Mouse (Mus musculus): ENCODE measurements around the gene Pcbp1. TPM values are rescaled to one million over a fixed set of nuclear protein-coding genes. Genes with fewer than 3 reads are reported as not detected.

The Pcbp1 gene
- total and polyA plus RNA-seq, 3 experiments: 68.9 to 337 (median 73.0) TPM

DNA sequence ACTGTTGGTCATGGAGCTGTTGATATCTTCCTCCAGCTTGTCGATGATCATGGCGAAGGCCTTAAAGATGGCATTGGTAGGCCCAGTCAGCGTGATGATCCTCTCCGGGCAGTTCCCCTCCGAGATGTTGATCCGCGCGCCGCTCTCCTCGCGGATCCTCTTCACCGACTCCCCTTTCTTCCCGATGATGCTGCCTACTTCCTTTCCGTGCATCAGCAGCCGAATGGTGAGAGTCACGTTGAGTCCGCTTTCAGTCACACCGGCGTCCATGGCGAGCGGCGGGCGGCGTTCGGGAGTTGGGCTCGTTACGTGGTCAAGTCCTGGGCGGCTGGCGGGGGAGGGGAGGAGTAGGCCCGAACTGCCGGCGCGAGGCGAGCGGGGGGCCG lies 482 bp downstream of the Pcbp1 start:
- in situ Hi-C loops (cut with MboI; ENCODE audit: low pct_ligation_motif_present, low pct_unique_long_range_greater_than_20kb, low sequenced_read_pairs): no loop called here
- Histone ChIP-seq H3K4me3 (replicated peaks in 1 of 3; ENCODE audit: low read depth in 2 of 3, low read length in 2 of 3, poor library complexity in 1 of 3) (peak overlapping the region; percentile 66 to 98 (median 96)), H3K9ac (ENCODE audit: insufficient read depth, low read depth) (peak overlapping the region; percentile 79), H3K79me2 (replicated peaks; ENCODE audit: control insufficient read depth, extremely low read depth, insufficient read depth, poor library complexity, severe bottlenecking) (peaks cover 35% of the 10 kb centered on the region), H3K36me3 (replicated peaks in 1 of 2; ENCODE audit: control insufficient read depth in 1 of 2, insufficient read depth in 1 of 2, low read length in 1 of 2) (peaks cover 4 to 42% of the 10 kb centered on the region in 2 experiments), H3K27ac (ENCODE audit: insufficient read depth, low read depth) (peak overlapping the region; percentile 99), H3K9me3 (replicated peaks; ENCODE audit: low read length) (no peaks in the 10 kb centered on the region), H3K27me3 (replicated peaks) (no peaks in the 10 kb centered on the region), H3K4me1 (ENCODE audit: control insufficient read depth in 1 of 2, insufficient read depth in 2 of 2) (peaks cover 0 to 22% of the 10 kb centered on the region in 2 experiments; a peak in 2 of 4 replicates), H3K4me2 (ENCODE audit: insufficient read depth, low read depth, poor library complexity, severe bottlenecking) (no peak overlapping the region)
- peak; percentile 64 for DNase-seq (ENCODE audit: extremely low read depth)
- TF ChIP-seq JUND (conservative IDR thresholded peaks at IDR 0.05; ENCODE audit: low read depth, low read length) (no peak), EP300 (IDR thresholded peaks at IDR 0.05; ENCODE audit: low read length) (no peak), TBP (conservative IDR thresholded peaks at IDR 0.05; ENCODE audit: low read depth, low read length) (0 out of 2 replicates have a peak, but pooled peaks have one; percentile 27), USF2 (conservative IDR thresholded peaks at IDR 0.05; ENCODE audit: low read depth, low read length) (no peak), ZC3H11A (IDR thresholded peaks at IDR 0.05; ENCODE audit: low read depth, low read length) (no peak), NELFE (IDR thresholded peaks at IDR 0.05; ENCODE audit: low read depth, low read length) (no peak), POLR2A (IDR thresholded peaks at IDR 0.05; ENCODE audit: low read depth, low read length) (peak; percentile 52; the same call in 1 of the 2 replicates), IRF4 (IDR thresholded peaks at IDR 0.05; ENCODE audit: low read depth, low read length) (no peak), ELF1 (IDR thresholded peaks at IDR 0.05; ENCODE audit: low read depth, low read length) (no peak), TCF12 (IDR thresholded peaks at IDR 0.05; ENCODE audit: low read depth, low read length) (no peak), CHD1 (IDR thresholded peaks at IDR 0.05; ENCODE audit: low read depth, low read length) (no peak)
- dilution Hi-C loops (cut with MboI; ENCODE audit: extremely low pct_ligation_motif_present, extremely low pct_unique_long_range_greater_than_20kb, low sequenced_read_pairs): no loop called here

DNA sequence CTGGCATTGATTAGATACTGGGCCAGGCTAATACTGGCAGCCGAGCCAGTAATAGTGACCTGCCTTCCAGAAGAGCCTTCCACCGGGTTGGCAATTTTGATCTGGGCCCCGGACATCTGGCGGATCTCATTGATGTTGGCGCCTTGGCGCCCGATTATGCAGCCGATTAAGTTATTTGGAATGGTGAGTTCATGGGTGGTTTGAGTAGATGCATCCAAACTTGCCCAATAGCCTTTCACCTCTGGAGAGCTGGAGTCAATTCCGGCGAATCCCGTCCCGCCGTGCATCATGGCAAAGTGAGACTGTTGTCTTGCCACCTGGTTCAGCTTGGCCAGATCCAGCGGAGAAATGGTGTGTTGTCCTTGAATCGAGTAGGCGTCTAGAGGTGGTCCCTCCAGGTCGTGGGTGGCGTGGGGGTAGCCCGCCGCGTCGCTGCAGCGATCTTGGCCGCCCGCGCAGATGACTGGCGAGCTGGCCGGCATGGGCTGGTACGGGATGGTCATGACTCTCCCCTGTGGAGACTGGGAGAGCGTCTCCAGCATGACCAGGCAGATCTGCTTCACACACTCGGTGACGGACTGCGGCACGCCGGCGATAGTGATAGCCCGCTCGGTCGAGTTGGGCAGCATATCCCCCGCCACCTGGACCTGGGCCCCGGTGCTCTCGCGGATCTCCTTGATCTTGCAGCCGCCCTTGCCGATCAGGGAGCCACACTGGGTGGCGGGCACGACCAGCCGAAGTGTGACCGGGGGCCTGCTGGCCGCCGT lies 1.1 kb downstream of the Pcbp1 start:
- no peak for DNase-seq (ENCODE audit: extremely low read depth)
- Histone ChIP-seq H3K9me3 (replicated peaks; ENCODE audit: low read length) (no peaks in the 10 kb centered on the region), H3K27ac (ENCODE audit: insufficient read depth, low read depth) (peak overlapping the region; percentile 99), H3K4me1 (ENCODE audit: control insufficient read depth in 1 of 2, insufficient read depth in 2 of 2) (peaks cover 0 to 22% of the 10 kb centered on the region in 2 experiments; a peak in 2 of 4 replicates), H3K36me3 (replicated peaks in 1 of 2; ENCODE audit: control insufficient read depth in 1 of 2, insufficient read depth in 1 of 2, low read length in 1 of 2) (peaks cover 4 to 43% of the 10 kb centered on the region in 2 experiments), H3K4me3 (replicated peaks in 1 of 3; ENCODE audit: low read depth in 2 of 3, low read length in 2 of 3, poor library complexity in 1 of 3) (peak overlapping the region; percentile 66 to 98 (median 96)), H3K27me3 (replicated peaks) (no peaks in the 10 kb centered on the region), H3K79me2 (replicated peaks; ENCODE audit: control insufficient read depth, extremely low read depth, insufficient read depth, poor library complexity, severe bottlenecking) (peaks cover 35% of the 10 kb centered on the region), H3K4me2 (ENCODE audit: insufficient read depth, low read depth, poor library complexity, severe bottlenecking) (peak overlapping the region; percentile 47), H3K9ac (ENCODE audit: insufficient read depth, low read depth) (peak overlapping the region; percentile 79)
- TF ChIP-seq JUN (IDR thresholded peaks at IDR 0.05; ENCODE audit: insufficient read depth, low read depth, low read length): no peak
- TF ChIP-seq ETS1 (conservative IDR thresholded peaks at IDR 0.05; ENCODE audit: low read depth, low read length): no peak
- no peak for TF ChIP-seq RCOR1 (conservative IDR thresholded peaks at IDR 0.05; ENCODE audit: low read depth, low read length)
- TF ChIP-seq MAX (IDR thresholded peaks at IDR 0.05; ENCODE audit: low read length): no peak
- no peak for TF ChIP-seq MEF2A (IDR thresholded peaks at IDR 0.05; ENCODE audit: borderline replicate concordance, low read depth, low read length)
- no peak for TF ChIP-seq ZNF384 (IDR thresholded peaks at IDR 0.05; ENCODE audit: low read depth, low read length)
- in situ Hi-C loops (cut with MboI; ENCODE audit: low pct_ligation_motif_present, low pct_unique_long_range_greater_than_20kb, low sequenced_read_pairs): no loop called here
- dilution Hi-C loops (cut with MboI; ENCODE audit: extremely low pct_ligation_motif_present, extremely low pct_unique_long_range_greater_than_20kb, low sequenced_read_pairs): no loop called here
